ENCODE assay signal across 20 mouse cellular contexts in genomic region chr9:92474244-92474643, GRCm38 (mm10).
"Had no signal": no experiment of that assay in that cellular context is flagged by ENCODE, and none has a peak within 500 bp of the region (broad histone marks: within the 10 kb centered on the region; RNA-seq: fewer than 3 reads in every experiment).

No protein-coding gene starts in this region.

- DNase-seq: liver, postnatal 0 days; lung, adult 2 months; lung, postnatal 14 days; lung, postnatal 36 days; retina, postnatal 1 day; right cerebral cortex, adult 18-20 months; right cerebral cortex, postnatal 25 days; right cerebral cortex, postnatal 4 days; spleen, adult 18-20 months; thymus, adult 18-20 months; thymus, postnatal 14 days; thymus, postnatal 4 days had no signal

- H3K27me3 ChIP-seq: liver, embryonic 15.5 days; megakaryocyte, embryonic 14.5 days; midbrain, embryonic 13.5 days; midbrain, embryonic 15.5 days; neural tube, embryonic 13.5 days; neural tube, embryonic 15.5 days had no signal

- H3K4me2 ChIP-seq: liver, embryonic 15.5 days; midbrain, embryonic 11.5 days; midbrain, embryonic 13.5 days; midbrain, embryonic 15.5 days; neural tube, embryonic 13.5 days; neural tube, embryonic 15.5 days had no signal

- H3K27ac ChIP-seq: liver, embryonic 15.5 days; macrophage; midbrain, embryonic 13.5 days; midbrain, embryonic 15.5 days; neural tube, embryonic 13.5 days; neural tube, embryonic 15.5 days had no signal

- H3K4me1 ChIP-seq: liver, embryonic 15.5 days; megakaryocyte, embryonic 14.5 days; midbrain, embryonic 13.5 days; midbrain, embryonic 15.5 days; neural tube, embryonic 13.5 days; neural tube, embryonic 15.5 days had no signal

- ATAC-seq: liver, postnatal 0 days; midbrain, embryonic 13.5 days; midbrain, embryonic 15.5 days had no signal

- H3K9me3 ChIP-seq: liver, embryonic 15.5 days; megakaryocyte, embryonic 14.5 days; midbrain, embryonic 13.5 days; midbrain, embryonic 15.5 days; neural tube, embryonic 13.5 days; neural tube, embryonic 15.5 days had no signal

- H3K36me3 ChIP-seq: liver, embryonic 15.5 days; midbrain, embryonic 13.5 days; midbrain, embryonic 15.5 days; neural tube, embryonic 13.5 days; neural tube, embryonic 15.5 days had no signal

- H3K4me3 ChIP-seq: liver, embryonic 15.5 days; megakaryocyte, embryonic 14.5 days; midbrain, embryonic 13.5 days; midbrain, embryonic 15.5 days; neural tube, embryonic 13.5 days; neural tube, embryonic 15.5 days had no signal

- H3K9ac ChIP-seq: liver, embryonic 15.5 days; liver, postnatal 0 days; midbrain, embryonic 13.5 days; midbrain, embryonic 15.5 days; neural tube, embryonic 13.5 days; neural tube, embryonic 15.5 days had no signal
